Mouse (Mus musculus): ENCODE data around the gene Nup62.

Gene Nup62

DNA sequence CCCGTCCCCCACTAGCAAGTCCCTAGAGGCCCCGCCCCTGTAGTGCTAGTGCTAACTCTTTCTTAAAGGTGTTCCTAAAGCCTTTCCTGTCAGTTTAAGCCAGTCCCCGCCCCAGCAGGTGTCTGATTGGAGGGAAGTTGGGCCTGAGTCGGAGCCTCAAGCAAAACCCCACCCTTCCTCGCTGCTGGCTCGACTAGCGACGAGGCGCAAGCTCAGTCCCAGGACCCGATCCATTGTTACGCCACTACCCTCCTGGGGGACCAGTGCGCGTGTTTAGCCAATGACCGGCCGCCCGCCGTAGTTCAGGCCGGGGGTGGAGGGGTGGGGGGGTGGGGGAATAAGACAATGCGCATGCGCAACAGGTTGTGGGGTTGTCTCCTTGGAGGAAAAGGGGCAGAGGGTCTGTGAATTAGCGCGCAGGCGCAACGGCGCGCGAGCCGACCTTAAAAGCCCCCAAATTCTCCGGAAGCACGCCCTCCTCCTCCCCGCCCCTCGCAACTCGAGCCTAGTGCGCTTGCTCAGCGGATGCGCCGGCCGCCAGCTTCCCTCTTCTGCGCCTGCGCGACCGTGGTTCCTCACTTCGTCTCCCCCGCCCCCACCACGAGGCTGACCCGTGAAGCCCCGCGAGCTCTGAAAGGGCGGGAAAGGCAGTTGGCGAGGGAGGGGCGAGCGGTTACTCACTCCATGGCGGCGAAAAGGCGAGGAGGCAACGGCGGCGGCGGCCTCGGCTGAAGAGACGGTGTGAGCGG, at the start of gene Nup62, which contains the start of gene Il4i1:
Nup62 (plus strand) TSS at position 368 of the 749 bp plus-strand sequence.
Il4i1 (plus strand) TSS at position 667 of the 749 bp plus-strand sequence.
- peak; percentile 97 for DNase-seq (ENCODE audit: low spot score)

DNA sequence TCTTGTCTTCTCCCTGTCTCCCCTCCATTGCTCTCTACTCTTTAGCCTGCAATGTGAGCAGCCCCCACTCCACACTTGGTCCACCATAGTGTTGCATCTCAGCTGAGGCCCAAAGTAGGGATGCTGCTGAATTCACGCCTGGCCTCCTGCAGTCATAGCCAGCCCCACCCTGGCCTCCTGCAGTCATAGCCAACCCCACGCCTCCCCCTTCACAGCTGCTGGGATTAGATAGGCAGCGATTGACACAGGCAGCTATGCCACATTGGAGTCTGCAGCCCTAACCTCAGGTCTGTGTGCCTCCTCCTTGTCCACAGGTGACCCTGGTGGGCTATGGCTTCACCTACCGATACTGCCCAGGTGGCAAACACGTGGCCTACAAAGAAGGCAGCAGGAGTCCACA, 47.8 kb upstream of the Nup62 start:
- peak; percentile 60 for DNase-seq (ENCODE audit: low spot score)

DNA sequence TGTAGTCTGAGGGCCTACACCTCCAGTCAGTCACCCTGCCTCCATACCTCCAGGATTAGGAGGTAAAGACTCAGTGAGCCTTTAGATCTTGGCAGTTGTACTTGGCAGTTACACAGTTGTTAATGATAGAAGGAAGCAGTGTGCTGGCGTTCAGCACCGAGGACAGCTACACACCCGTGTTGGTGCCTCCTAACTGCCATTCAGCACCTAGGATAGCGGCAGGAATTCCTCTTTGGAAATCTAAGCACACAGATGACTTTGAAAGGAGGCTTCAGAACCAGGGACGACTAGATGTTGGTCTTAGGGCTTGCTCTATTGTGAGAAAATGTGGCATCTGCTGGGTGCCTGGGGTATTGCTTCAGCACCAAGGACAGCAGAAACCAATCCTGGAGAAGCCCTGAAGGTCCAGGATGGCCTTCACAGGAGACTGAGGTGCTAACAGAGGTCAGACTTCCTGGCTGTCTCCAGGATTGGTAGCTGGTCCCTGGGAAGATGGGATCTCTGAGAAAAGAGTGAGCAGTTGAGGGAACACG, 45.8 kb upstream of the Nup62 start:
- DNase-seq (ENCODE audit: low spot score), result peak; percentile 74

DNA sequence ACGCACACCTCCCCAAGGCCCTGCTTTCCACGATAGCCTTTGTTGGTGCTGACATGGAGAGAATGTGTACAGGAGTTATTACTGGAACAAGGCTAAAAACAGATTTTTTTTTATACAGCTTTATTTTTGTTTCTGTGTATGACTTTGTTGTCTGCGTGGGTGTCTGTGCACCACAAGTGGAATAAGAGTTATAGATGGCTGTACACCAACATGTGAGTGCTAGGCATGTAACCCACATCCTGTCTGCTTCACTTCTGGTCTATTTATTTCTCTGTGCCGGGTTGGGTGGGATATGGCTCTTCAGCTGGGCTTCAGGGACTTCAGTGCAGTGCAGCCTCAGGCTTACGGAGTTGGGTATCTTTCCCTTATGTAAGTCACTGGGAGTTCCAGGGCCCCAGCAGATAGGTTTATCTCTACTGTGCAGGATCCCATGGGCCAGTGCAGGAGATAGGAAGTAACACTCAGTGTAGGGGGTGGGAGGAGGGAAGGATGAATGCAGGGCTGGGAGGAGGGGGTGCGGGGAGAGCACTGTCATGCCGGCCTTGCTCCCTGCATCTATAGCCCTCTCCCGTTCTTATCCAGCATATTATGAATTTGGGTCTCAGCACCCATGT, 43.2 kb upstream of the Nup62 start:
- peak; percentile 74 for DNase-seq (ENCODE audit: low spot score)

DNA sequence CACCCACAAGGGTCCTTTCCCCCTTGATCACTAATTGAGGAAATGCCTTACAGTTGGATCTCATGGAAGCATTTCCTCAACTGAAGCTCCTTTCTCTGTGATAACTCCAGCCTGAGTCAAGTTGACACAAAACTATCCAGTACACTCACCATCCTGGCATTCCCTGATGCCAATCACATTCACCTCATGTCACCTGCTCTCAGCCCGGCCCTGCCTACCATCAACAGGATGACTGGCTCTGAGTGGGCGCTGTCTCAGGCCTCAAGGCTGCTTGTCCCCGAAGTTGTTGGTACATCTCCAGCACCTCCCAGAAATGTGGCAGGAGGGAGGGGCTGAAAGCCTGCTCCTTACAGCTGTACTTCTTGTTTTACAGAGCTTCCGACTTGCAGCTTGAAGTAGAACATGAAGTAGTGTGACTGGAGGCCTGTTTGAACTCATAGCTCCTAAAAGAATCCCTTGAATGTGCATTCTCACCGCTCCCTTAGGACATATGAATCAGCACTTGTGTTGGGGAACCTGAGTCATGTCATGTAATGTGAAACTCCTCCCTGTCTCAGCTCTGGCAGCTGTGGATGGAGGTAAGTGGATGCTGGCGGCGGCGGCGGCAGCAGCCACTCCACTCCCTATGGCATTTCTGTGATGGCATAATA, 38.9 kb upstream of the Nup62 start:
- peak; percentile 27 for DNase-seq (ENCODE audit: low spot score)

DNA sequence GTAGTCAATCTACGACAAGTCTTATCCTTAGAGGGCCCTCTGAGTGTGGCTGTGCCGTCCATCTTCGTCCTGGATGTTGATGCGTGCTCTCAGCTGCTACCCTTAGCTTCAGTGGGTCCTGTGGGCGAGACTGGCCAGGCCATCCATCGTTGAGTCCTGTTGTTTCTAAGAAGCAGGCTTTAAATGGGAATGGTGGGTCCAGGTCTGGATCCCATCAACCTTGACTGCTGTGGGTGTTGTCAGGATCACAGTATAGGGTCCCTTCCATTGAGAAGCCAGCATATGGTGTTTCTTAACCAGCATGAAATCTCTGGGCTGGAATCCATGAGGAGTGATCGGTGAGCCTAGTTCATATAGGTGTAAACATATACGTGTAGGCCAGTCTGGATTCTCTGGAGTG, 35.8 kb upstream of the Nup62 start:
- DNase-seq (ENCODE audit: low spot score), result no peak

DNA sequence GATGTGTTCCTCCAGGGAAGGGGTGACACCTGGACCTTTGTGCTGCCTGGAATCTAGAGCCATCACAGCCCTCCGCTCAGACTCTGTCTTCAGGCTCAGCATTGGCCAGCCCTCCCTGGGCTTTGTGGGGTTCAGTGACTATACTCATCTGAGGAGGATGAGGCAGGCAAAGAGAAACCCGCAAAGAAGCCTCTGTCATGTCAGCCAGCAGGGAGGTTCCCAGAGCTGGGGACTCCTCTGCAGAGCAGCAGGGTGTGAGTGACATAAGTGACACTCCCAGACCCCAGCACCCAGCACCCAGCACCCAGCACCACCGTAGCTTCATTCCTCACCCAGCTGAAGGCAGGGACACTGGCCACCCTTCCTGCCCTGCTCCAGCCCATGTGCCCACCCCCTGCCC, 26.4 kb upstream of the Nup62 start:
- no peak for DNase-seq (ENCODE audit: low spot score)

DNA sequence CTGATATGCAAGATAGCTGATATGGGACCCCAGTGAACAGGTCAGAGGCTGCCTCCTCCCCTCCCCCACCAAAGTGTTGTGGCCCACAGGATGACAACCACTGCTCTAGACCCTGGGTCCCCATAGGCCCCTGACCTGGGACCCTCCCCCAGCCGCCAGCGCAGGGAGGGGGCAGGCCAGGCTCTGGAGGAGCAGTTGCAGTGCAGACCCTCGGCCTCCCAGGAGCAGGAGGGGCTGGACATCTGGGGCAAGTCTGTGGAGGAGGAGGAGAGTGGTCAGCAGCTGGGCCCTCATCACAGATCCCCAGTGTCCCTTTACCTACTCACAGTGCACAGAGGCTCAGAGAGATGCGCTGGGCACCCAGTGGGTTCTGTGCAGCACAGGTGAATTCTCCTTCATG, 25.8 kb upstream of the Nup62 start:
- DNase-seq (ENCODE audit: low spot score), result no peak

DNA sequence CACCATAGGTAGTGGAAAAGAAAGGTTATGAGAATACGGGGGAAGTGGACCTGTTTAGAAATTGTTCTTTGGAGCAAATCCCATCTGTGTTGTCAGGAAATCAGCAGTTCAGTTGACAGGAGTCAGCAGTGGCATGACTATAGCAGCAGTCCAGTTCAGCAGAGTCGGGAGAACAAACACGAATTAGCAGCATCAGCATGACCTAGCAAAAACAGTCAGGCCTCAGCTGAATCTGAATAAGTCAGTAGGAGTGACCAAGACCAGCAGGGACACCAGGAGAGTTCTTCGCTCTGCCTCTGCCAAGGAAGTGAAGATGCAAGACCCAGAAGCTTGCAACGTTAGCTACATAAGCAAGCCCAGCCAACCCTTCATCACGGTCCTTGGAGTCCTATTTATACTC, 23.1 kb upstream of the Nup62 start:
- DNase-seq (ENCODE audit: low spot score), result no peak

DNA sequence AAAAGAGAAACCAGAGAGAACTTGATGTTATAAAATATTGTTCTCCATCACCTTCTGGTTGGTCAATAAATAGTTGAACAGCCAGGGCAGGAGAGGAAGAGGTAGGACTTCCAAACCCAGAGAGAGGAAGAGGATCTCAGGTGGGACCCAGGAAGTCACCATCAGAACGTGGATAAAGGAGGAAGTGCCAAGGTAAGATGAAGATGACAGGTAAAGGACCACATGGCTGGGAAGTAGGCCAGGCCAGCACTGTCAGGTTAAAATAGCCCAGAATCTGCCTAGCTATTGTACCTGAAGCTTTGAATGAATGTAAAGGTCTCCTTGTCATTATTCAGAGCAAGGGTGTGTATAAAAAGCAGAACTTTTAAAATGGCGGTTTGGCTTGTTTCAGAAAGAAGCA, 7.0 kb upstream of the Nup62 start:
- no peak for DNase-seq (ENCODE audit: low spot score)

DNA sequence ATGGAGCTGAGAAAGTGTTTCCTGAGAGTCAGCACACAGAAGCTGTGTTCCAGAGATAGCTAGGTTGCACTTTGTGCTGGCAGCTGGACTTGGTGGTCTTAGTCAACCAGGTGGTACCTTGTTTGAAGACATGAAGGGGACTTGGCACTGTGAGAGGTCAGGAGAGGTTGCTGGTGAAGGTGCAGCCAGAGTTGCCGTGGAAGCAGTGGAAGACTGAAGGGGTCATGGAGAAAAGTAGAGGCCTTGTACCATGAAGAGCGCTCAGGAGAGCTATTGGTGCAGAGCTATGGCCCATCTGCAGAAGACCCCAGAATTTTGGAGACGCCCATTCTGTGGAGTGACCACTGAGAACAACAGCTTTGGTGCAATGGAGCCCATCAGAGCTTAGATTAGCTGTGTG, 6.4 kb upstream of the Nup62 start:
- no peak for DNase-seq (ENCODE audit: low spot score)

DNA sequence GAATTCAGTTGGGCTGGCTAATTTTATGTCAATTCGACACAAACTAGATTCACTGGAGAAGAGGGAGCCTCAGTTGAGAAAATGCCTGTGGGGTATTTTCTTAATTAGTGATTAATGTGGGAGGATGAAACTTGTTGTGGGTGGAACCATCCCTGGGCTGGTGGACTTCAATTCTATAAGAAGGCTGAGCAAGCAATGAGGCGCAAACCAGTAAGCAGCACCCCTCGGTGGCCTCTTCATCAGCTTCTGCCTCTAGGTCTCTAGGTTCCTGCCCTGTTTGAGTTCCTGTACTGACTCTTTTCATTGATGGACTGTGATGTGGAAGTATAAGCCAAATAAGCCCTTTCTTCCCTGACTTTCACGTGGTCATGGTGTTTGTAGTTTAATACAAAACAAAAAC, 5.5 kb upstream of the Nup62 start:
- DNase-seq (ENCODE audit: low spot score), result no peak

DNA sequence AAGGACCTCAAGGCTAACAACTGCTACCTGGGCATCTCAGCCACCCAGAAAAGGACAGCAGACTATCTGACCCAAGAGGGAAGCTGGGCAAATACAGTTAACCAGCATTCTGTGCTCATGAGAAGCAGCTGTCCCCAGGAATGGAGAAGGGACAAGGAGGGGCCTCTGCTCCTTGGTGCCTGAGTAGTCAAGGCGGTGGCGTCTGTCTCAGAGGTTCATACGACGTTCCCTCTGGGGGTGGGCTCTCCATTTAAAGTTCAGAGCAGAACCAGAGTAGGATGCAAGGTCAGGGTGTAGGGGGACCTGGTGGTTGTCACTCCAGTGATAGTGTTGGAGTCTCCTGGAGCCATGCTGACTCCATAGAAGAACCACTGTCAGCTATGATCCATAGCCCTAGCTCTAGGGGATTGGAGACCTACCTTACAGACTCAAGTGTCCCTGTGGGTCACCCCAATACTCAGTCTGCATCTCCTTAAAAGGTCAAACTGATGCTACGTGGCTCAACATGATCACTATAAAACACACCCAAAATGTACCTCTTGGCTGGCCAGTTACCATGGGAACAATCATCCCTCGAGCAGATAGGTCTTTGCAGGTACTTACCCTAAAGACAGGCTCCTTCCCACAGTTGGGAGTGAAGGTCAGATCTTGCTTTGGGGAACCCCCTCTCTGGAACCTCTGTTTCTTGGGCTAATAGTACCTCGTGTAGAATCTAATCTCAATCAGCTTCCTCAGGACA, 4.9 kb upstream of the Nup62 start:
- no peak for DNase-seq (ENCODE audit: low spot score)

DNA sequence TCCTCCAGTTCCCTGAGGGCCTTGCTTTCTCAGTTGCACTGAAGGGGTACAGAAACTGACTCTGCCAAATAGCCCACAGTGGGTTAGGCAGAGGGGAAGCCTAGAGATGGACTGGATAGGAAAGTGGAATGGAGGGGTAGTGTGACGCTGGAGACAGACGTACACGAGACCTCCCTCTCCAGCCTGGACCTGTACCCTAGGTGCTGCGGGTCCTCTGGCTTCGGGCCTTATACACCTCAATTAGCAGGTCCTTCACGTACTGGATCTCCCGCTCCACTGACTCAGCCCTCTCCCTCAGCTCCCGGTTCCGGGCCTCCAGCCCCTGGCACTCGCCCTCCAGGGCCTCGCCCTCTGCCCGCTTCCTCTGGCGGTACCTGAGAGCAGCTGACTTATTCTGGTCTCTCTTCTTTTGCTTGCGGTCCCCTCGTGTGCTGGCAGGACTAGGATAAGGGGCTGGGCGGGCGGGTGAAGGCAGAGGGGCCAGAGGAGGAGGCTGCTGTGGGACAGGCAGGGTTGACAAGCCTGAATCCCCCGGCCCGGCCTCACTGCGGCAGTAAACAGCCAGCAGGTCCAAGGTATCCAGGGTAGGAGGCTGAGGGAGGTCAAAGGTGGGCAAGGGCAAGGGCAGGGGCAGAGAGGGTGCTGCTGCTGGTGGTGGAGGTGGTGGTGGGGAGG, 3.1 kb upstream of the Nup62 start:
- DNase-seq (ENCODE audit: low spot score), result no peak

DNA sequence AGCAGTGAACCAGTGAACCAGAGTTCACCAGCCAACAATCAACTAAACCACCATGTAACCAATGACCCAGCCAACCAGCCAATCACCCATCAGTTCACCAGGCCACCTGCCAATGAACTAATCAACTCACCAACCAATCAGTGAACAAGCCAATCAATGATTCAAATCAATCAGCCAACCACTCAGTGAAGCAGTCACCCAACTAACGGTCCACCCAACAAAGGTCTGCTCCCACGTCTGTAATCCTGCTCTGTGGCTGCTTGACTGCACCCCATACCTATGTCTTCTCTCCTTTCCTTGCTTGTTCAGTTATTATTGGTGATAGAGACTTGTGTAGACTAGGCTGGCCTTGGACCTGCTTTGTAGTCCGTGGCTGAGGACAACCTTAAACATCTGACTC, 1.9 kb upstream of the Nup62 start:
- no peak for DNase-seq (ENCODE audit: low spot score)

DNA sequence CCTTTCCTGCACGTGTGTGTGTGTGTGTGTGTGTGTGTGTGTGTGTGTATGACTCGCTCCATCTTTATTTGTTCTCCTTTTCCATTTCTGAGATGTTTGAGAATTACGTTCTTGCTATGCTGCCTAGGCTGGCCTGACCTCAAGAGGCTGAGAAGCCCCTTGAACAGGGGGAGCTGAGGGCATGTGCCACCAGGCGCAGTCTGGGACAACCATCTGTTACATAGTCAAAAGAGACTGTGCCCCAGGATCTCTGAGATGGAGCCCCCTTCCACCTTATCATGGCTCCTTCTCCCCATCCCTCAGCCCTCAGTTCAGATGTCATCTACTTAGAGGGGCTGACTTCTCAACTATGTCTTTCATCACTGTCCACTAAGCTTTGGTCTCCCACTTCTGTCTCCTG, 1.5 kb upstream of the Nup62 start:
- no peak for DNase-seq (ENCODE audit: low spot score)

DNA sequence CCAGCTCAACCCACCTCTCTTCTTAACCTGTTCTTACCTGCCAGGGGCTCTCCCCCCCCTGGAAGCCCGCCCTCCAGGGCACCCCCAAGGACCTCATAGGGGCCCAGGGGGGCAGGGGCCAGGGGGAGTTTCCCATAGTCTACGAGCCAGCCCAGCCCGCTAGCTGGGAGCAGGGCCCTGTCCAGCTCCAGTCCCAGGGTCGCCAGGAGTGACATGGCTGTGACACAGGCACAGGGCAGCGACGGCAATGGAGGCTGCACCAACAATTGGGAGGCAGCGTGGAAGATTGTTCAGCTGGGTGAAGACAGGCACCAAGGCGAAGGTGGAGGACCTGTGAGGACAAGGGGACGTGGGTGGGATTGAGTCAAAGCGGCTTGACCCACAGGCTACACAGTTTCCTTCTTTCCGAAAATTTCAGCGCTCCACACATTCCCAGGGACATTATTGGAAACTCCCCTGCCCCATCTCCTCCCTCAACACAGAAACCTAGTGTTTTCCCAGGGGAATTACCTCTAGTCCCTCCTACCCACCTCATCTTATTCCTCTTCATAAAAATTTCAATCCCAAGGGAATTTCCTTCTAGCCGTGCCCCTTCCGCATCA, 835 bp upstream of the Nup62 start:
- no peak for DNase-seq (ENCODE audit: low spot score)

DNA sequence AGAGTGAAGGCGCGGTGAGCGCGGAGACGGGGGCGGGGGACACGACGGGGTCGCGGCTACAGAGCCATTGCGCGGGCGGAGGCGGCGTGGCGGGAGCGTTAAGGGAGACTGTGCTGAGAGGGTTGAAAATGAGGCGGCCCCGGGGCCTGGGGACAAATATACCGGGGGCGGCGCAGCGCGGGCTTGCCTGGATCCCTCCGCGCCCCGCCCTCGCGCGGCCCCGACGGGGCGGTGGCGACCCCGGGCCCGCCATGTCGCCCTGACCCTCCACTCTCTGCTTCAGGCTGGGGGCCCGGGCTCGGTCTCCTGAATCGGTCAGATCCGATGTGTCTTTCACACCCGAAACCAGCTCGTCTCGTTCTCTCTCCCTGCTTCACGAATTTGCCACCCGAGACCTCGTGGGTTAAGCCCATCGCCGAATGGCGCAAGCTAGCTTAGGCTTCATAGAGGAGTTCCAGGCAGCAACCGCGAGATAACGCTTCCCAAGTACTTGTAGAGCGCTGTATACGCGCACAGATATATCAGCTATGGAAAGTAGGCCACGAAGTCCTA, 658 bp downstream of the Nup62 start, which contains the start of gene Atf5:
Atf5 (minus strand) TSS at position 189 of the 552 bp plus-strand sequence.
- peak; percentile 62 for DNase-seq (ENCODE audit: low spot score)

DNA sequence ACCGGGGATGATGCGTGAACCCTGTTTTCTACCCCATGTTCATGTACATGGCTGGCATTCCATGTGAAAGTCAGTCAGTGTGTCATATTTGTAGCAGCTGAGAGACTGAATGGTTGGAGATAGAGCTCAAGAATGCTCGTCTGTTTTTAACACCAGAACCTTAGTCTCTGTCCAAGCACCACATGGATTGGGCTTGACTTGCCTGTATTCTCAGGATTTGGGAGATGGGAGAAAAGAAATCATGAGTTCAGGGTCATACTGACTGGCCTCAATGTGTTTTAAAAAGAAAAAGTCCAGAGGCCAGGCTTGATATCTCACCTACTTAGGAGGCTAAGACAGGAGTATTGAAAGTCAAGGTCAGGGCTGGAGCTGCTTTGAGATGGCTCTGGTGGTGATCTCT, 1.6 kb downstream of the Nup62 start:
- no peak for DNase-seq (ENCODE audit: low spot score)

DNA sequence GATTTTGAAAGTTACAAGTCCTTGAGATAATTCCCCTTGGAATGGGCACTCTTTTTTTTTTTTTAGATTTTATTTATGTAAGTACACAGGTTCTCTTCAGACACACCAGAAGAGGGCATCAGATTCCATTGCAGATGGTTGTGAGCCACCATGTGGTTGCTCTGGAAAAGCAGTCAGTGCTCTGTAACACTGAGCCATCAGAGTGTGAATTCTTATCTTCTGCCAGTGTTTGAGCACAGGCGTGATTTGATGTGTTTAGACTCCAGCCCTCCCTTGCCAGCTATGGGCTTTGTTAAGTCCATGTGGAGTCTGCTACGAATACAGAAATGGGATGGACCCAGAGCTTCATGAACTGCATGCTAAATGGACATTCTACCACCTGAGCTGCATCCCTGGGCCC, 2.3 kb downstream of the Nup62 start:
- no peak for DNase-seq (ENCODE audit: low spot score)

DNA sequence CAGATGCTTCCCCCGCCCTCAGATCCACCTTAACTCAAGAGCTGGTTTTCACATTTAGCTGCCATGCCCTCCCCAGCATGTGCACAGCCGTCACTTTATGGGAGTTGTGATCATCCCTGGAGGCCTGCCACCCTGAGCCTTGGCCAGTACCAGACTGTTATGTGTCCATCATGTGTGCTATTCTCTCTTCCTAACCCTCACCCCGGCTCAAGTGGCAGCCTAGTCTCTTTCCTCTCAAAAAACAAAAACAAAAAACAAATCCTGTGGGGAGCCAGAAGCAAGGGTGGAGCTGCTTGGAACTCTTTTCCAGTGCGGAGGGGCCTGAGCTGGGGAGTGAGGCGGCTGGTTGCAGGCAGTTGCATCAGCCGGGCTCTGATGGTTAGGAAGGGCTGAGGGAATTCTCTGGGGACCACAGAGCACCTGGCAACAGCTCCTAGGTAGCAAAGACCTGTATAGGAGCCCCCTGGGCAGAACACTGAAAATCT, 2.9 kb downstream of the Nup62 start:
- peak; percentile 29 for DNase-seq (ENCODE audit: low spot score)
